Mouse (Mus musculus) ES-Bruce4 (cell line): ENCODE measurements at regions not wholly inside any gene's neighbourhood (a gene's known extent, or its start where the extent isn't known, plus 50 kb on each side); places are given as distances from the start of the nearest gene placed in this dataset.

Experiments
- CTCF ChIP-seq: IDR thresholded peaks from one replicate; pipeline ENCODE4 v1.8.1; 2011; ENCODE audit warnings: low read depth, low read length
- POLR2A ChIP-seq: IDR thresholded peaks from one replicate; pipeline ENCODE4 v1.8.1; 2011; ENCODE audit warnings: low read length; ENCODE audit not compliant: insufficient read depth

DNA sequence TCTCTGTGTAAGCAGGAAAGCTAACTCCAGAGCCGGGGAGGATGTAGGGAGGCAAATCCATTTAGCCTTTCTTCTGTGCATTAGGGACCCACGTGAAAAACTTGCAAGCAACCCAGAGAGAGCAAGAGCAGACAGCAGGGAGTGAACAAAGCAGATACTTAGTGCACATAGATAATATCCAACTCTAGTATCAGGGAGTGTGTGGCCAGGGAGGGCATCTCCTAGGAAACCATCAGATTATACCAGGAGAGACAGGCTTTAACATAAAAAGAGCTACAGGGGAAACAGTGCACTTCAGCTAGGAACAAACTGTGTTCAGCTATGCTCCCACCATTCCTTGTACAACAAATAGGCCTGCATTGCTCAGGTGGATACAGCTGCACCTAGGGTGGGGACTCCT is 230.7 kb upstream of the Apob start:
- no peak for TF ChIP-seq POLR2A
- TF ChIP-seq CTCF: no peak
